Mouse (Mus musculus) layer of hippocampus, adult 2 months (tissue): ENCODE data around the gene Frmd4a. TPM values are rescaled to one million over a fixed set of nuclear protein-coding genes. Genes with fewer than 3 reads are reported as not detected.

ENCODE experiments used
- DNase-seq, 2 experiments: peaks; one replicate each; pipeline ENCODE4 v3.0.0; 2022; ENCODE audit warnings: low spot score in 2 of 2
- H3K27ac ChIP-seq: fragments of 200-600 bp; 2 replicates; pipeline ENCODE4 v1.8.1; 2022
- H3K4me3 ChIP-seq: fragments of 200-600 bp; 2 replicates; pipeline ENCODE4 v1.8.1; 2022; ENCODE audit warnings: mild to moderate bottlenecking
- CTCF ChIP-seq: fragments of 200-600 bp; conservative IDR thresholded peaks from 2 replicates; pipeline ENCODE4 v1.8.1; 2022; ENCODE audit warnings: antibody characterized with exemption, mild to moderate bottlenecking, moderate library complexity
- total RNA-seq, 2 experiments: library from RNA; stranded (reverse); gene quantifications; 2 replicates each; pipeline ENCODE4 v1.2.3; 2021

The Frmd4a gene
- total RNA-seq, 2 experiments from 2014 or later, result 69.1 to 82.3 TPM

DNA sequence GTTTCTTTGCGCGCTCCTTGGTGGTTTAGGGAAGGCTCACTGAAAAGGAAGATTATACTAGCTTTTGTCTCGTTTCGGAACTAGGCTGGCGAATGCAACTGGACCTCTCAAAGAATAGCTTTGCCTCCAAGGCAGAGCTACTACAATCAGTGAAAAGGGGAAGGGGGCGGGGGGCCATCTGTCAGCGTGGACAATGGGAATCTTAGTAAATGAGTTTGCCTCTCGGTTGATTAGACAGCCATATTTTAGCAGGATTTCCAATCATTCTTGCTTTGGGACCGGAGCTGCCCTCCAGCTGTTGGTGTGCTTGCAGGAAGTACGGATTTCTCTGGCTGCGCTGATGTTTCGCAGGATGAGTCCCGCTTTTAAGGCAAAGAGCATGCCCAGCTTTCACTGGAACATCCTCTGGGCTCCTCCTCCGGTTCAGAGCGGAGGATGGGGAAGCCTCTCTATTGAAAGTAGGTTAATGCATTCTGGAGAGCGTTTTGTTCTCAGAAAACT, 135.7 kb downstream of the Frmd4a start:
- DNase-seq, result peak; percentile 26 to 31
- Histone ChIP-seq H3K4me3 (peak overlapping the region; percentile 63), H3K27ac (peak overlapping the region; percentile 90)
- TF ChIP-seq CTCF, result no peak

- no peak for DNase-seq
- Histone ChIP-seq H3K27ac (peak overlapping the region; percentile 90), H3K4me3 (peak overlapping the region; percentile 63)
- TF ChIP-seq CTCF, result 0 out of 2 replicates have a peak, but pooled peaks have one; percentile 17
Observed at GRCm38 (mm10) chr2:4154036-4154653, 136.6 kb downstream of the Frmd4a start.

DNA sequence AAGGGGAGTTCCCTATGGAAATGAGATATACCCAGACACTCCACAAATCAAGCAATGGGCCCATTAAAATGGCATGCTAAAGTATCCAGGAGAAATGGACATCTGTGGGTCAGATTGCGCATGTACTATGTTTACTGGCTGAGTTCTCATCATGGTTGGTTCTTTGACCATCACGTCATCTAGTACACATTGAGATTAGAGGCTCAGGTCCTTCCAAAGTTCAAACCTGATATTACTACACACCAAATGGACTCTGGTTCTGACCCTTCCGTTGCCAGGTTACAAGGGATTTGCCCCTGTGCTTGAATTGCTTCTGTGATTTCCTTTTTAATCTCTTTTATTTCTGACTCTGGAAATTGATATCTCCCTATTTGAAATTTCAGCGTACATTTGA, 137.1 kb downstream of the Frmd4a start:
- Histone ChIP-seq H3K4me3 (peak overlapping the region; percentile 63), H3K27ac (peak overlapping the region; percentile 90)
- DNase-seq, result no peak
- TF ChIP-seq CTCF, result no peak

DNA sequence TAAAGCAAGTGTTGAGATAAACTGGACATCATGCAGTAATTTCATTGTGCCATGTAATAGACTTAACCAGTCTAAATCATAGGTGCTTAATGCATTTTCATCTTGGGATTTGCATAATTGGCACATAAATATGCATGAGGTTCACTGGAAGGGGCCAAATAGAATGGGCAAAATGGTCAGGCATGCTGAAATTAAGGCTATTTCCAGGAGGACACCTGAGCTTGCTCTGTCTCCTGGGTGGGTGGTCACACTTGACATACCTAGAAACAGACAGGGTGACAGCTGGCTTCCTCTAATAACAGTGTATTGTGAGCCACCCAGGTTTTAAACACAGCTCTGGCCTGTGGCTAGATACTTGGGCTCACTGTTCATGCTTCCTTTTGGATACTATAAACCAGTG, 137.9 kb downstream of the Frmd4a start:
- H3K27ac ChIP-seq, result peak overlapping the region; percentile 90
- no peak overlapping the region; the same call in 1 of the 2 replicates for H3K4me3 ChIP-seq
- TF ChIP-seq CTCF, result no peak
- no peak for DNase-seq

DNA sequence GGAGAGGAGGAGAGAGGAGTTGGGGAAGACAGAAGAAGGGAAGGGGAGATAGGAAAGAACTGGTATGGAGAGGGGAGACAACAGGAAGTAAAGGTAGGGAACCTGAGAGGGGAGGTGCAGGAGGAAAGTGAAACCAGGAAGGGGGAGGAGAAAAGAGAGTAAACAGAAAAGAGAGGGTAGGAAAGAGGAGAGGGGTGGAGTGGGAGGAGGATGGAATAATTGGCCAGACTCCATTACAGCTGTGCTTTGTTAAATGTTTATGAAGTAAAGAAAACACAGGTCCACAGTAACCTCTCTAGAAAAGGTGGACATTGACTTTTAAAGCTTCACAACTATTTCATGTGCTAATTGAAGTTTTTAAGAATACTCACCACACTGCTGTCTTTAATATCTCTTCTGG, 139.0 kb downstream of the Frmd4a start:
- TF ChIP-seq CTCF, result no peak
- DNase-seq, result no peak
- Histone ChIP-seq H3K27ac (0 out of 2 replicates have a peak overlapping the region, but pooled peaks have one; percentile 51), H3K4me3 (no peak overlapping the region)

DNA sequence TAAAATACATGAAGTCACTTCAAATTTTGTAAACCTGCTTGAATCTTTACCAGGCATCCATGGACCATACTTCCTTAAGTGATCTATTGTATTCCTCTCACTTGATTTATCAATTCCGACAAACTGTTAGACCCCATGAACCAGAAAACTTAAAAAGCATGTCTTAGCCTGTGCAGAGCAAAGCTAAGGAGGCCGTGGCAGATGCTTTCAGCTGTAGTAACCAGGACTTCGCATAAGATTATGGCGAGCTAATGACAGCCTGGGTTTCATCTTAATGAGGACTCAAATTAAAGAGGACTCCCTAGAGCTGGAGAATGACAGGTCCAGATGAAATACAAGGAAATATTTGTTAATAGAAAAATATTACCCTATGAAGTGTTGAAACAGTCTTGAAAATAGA, 139.9 kb downstream of the Frmd4a start:
- no peak for DNase-seq
- Histone ChIP-seq H3K27ac (no peak overlapping the region), H3K4me3 (no peak overlapping the region)
- TF ChIP-seq CTCF, result no peak

GRCm38 (mm10) chr2:4159574-4160203, 142.2 kb downstream of the Frmd4a start:
- TF ChIP-seq CTCF, result peak; percentile 59
- DNase-seq, result no peak
- H3K4me3 ChIP-seq, result no peak overlapping the region
- H3K27ac ChIP-seq, result no peak overlapping the region

GRCm38 (mm10) chr2:4166191-4166590, 148.7 kb downstream of the Frmd4a start:
- peak overlapping the region; percentile 14; the same call in 1 of the 2 replicates for H3K27ac ChIP-seq
- no peak for TF ChIP-seq CTCF
- no peak overlapping the region for H3K4me3 ChIP-seq
- no peak for DNase-seq

DNA sequence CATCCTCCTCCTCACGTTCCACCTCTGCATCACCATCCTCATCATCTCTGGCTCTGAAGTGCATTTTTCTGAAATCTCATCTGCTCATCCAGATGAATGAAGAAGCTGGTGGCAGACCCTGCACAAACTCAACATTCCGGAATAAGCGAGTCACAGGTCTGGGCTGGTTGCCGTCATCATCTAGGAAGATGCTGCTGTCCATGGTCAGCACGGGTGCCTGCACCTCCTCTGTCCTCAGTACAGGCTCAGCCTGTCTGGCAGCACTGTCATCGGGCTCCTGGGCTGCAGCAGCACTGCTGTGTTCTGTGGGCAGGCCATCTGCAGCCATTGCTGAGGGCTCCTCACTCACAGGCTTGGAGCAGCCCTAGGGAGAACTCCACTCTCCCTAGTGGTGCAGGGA, 149.6 kb downstream of the Frmd4a start:
- H3K4me3 ChIP-seq, result no peak overlapping the region
- no peak for DNase-seq
- H3K27ac ChIP-seq, result no peak overlapping the region
- no peak for TF ChIP-seq CTCF

- no peak for TF ChIP-seq CTCF
- Histone ChIP-seq H3K4me3 (no peak overlapping the region), H3K27ac (peak overlapping the region; percentile 57; the same call in 1 of the 2 replicates)
- DNase-seq, result no peak
Observed at GRCm38 (mm10) chr2:4169726-4170125, 152.2 kb downstream of the Frmd4a start.

GRCm38 (mm10) chr2:4170189-4170588, 152.7 kb downstream of the Frmd4a start:
- H3K4me3 ChIP-seq, result no peak overlapping the region
- no peak for TF ChIP-seq CTCF
- no peak for DNase-seq
- peak overlapping the region; percentile 57; the same call in 1 of the 2 replicates for H3K27ac ChIP-seq

- Histone ChIP-seq H3K27ac (no peak overlapping the region), H3K4me3 (no peak overlapping the region)
- no peak for TF ChIP-seq CTCF
- no peak for DNase-seq
Observed at GRCm38 (mm10) chr2:4184991-4185390, 167.5 kb downstream of the Frmd4a start.

DNA sequence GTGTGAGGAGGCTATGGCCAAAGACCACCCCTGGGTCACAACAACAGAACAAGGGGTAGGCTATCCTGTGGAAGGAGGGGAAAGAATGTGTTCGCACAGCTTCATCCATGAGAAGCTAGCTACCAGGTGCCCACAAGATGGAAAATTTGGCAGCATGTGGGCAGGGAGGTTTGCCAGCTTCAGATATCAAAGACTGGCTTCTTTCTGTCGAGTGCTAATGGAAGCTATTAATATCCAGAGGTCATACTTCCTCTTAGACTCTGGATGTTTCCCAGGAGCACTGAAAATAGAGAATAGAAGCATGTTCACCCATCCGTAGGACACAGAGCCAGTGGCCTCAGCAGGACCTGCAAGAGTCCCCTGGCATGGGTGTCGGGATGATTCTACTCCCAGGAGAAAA, 170.0 kb downstream of the Frmd4a start:
- peak overlapping the region; percentile 72 for H3K27ac ChIP-seq
- no peak for TF ChIP-seq CTCF
- DNase-seq, result peak in 1 of 2 experiments; percentile 44
- no peak overlapping the region for H3K4me3 ChIP-seq

- H3K27ac ChIP-seq, result peak overlapping the region; percentile 72; the same call in 1 of the 2 replicates
- no peak for DNase-seq
- no peak overlapping the region for H3K4me3 ChIP-seq
- TF ChIP-seq CTCF, result no peak
Observed at GRCm38 (mm10) chr2:4188303-4188702, 170.8 kb downstream of the Frmd4a start.
